Mouse (Mus musculus) layer of hippocampus, postnatal 10 days (tissue): Measurements from ENCODE around the gene Kremen1. TPM values are rescaled to one million over a fixed set of nuclear protein-coding genes. Genes with fewer than 3 reads are reported as not detected.

Experiments used
- DNase-seq, 2 experiments: peaks; one replicate each; pipeline ENCODE4 v3.0.0; 2021; ENCODE audit warnings: low spot score in 2 of 2
- total RNA-seq, 2 experiments: library from RNA; stranded (reverse); gene quantifications; 2 replicates each; pipeline ENCODE4 v1.2.3; 2021

Gene Kremen1
- total RNA-seq, 2 experiments from 2014 or later, result 10.8 to 11.0 TPM

- no peak for DNase-seq
These were observed 84.7 kb downstream of the Kremen1 start for GRCm38 (mm10) chr11:5176685-5177084.

- DNase-seq, result no peak
These were observed 85.5 kb downstream of the Kremen1 start for GRCm38 (mm10) chr11:5175866-5176265.

GRCm38 (mm10) chr11:5175141-5175540 is 86.2 kb downstream of the Kremen1 start:
- DNase-seq, result no peak

- no peak for DNase-seq
These were observed 88.5 kb downstream of the Kremen1 start for GRCm38 (mm10) chr11:5172861-5173260.

GRCm38 (mm10) chr11:5167311-5167710 is 94.0 kb downstream of the Kremen1 start:
- peak; percentile 54 to 64 for DNase-seq

GRCm38 (mm10) chr11:5165471-5165916 is 95.9 kb downstream of the Kremen1 start:
- DNase-seq, result peak; percentile 76 to 81

- DNase-seq, result no peak
These were observed 97.0 kb downstream of the Kremen1 start for GRCm38 (mm10) chr11:5164310-5164709.

- no peak for DNase-seq
These were observed 97.9 kb downstream of the Kremen1 start for GRCm38 (mm10) chr11:5163421-5163820.

- peak; percentile 55 to 65 for DNase-seq
These were observed 100.5 kb downstream of the Kremen1 start for GRCm38 (mm10) chr11:5160722-5161485.

GRCm38 (mm10) chr11:5158056-5158455 is 103.3 kb downstream of the Kremen1 start:
- no peak for DNase-seq

GRCm38 (mm10) chr11:5154961-5155805 is 106.2 kb downstream of the Kremen1 start:
- DNase-seq, result peak in 1 of 2 experiments; percentile 16

GRCm38 (mm10) chr11:5151680-5152337 is 109.5 kb downstream of the Kremen1 start, which contains the start of gene Emid1:
TSS of gene Emid1 (minus strand) at chr11:5152257.
- DNase-seq, result peak; percentile 27 to 43

- no peak for DNase-seq
These were observed 110.1 kb downstream of the Kremen1 start for GRCm38 (mm10) chr11:5151247-5151630.

GRCm38 (mm10) chr11:5150416-5151246 is 110.7 kb downstream of the Kremen1 start:
- DNase-seq, result peak in 1 of 2 experiments; percentile 29

GRCm38 (mm10) chr11:5149955-5150354 is 111.4 kb downstream of the Kremen1 start:
- peak; percentile 29 to 49 for DNase-seq

GRCm38 (mm10) chr11:5149249-5149648 is 112.1 kb downstream of the Kremen1 start:
- peak in 1 of 2 experiments; percentile 16 for DNase-seq

- no peak for DNase-seq
These were observed 115.8 kb downstream of the Kremen1 start for GRCm38 (mm10) chr11:5145600-5145999.

GRCm38 (mm10) chr11:5141965-5142364 is 119.4 kb downstream of the Kremen1 start:
- no peak for DNase-seq
